Mouse (Mus musculus) lung, embryonic 15.5 days (tissue): ENCODE results near the gene Ssr1. TPM values are rescaled to one million over a fixed set of nuclear protein-coding genes. Genes with fewer than 3 reads are reported as not detected.

Experiments
- ATAC-seq: fragments of 200-750 bp; cut with Nextera tagmentation; 2 replicates; pipeline ENCODE4 v1.8.0; 2017; ENCODE audit warnings: moderate number of reproducible peaks, borderline replicate concordance; ENCODE audit not compliant: low FRiP score, low TSS enrichment; ENCODE audit errors: extremely low read depth
- H3K27ac ChIP-seq: fragments of 300-500 bp; sonication (generic); 2 replicates; pipeline ENCODE4 v1.5.1; 2015; ENCODE audit warnings: moderate library complexity, mild to moderate bottlenecking, inconsistent platforms
- H3K27me3 ChIP-seq: fragments of 300-500 bp; sonication (generic); 2 replicates; pipeline ENCODE4 v1.6.1; 2015; ENCODE audit warnings: inconsistent platforms
- H3K36me3 ChIP-seq: fragments of 300-500 bp; sonication (generic); 2 replicates; pipeline ENCODE4 v1.6.1; 2015; ENCODE audit warnings: inconsistent platforms
- H3K4me1 ChIP-seq: fragments of 300-500 bp; sonication (generic); 2 replicates; pipeline ENCODE4 v1.6.1; 2015; ENCODE audit warnings: inconsistent platforms
- H3K4me2 ChIP-seq: fragments of 300-500 bp; sonication (generic); 2 replicates; pipeline ENCODE4 v1.6.1; 2015; ENCODE audit warnings: inconsistent platforms, mild to moderate bottlenecking, moderate library complexity
- H3K4me3 ChIP-seq: fragments of 300-500 bp; sonication (generic); 2 replicates; pipeline ENCODE4 v1.5.1; 2015; ENCODE audit warnings: mild to moderate bottlenecking, inconsistent platforms
- H3K9ac ChIP-seq: fragments of 300-500 bp; sonication (generic); 2 replicates; pipeline ENCODE4 v1.6.1; 2015; ENCODE audit warnings: inconsistent platforms
- H3K9me3 ChIP-seq: fragments of 300-500 bp; sonication (generic); 2 replicates; pipeline ENCODE4 v1.6.1; 2016; ENCODE audit warnings: inconsistent platforms
- WGBS: fragments of 180-500 bp; shearing (Covaris S2); methylation state at CpG from one replicate; pipeline ENCODE4 v1.1.7; 2015; 5-methylcytosine and 5-hydroxymethylcytosine counted together
- polyA plus RNA-seq: library from polyadenylated mRNA; unstranded; fragments of >200 nt; fragmentation: Nextera tagmentation; extraction: Ambion mirVana; gene quantifications from 2 replicates; pipeline ENCODE4 v1.2.1, GENCODE M21; 2015

The Ssr1 gene
- polyA plus RNA-seq, 1 experiment from 2014 or later: 150 TPM

DNA sequence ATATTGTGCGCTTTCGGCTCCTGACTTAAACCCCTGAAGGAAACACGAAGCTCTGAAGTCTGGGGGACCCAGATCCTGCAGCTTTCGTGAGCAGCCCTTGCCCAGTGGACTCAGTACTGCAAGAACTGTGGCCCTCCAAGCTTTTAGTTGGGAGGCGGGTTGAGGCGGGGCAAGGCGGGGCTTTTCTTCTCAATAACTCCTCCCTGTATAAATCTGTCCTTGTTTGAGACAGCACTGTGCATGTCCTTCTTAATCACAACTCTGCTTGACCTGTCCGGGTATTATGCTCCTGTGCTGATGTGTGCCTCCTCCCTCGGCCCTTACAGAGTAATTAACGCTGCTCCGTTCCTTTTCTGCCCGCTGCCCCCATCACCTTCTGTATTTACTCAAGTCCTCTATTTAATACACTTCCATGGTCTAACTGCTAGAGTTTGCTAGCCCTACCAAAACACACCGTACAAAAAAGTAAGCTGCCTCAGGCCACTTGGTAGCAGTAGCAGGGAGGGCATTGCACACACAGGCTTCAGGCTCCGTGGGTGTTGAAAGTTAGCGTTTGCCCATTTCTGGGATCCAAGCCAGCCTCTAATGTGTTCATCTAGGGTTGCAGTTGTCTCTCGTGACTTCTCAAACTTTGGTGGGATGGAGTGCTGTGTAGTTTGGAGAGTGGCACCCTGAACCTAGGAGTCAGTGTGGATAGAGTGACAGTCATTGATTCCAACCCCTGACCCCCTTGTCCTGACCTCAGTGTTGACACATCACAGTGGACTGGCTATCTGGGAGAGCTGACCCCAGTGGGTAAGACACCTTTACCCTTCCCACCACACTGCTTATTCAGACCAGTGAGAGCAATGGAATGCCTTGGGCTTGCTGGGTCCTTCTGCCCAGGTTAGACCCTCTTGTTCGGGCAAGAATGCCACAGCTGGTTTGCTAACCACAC lies 51.8 kb downstream of the Ssr1 start:
- H3K9ac ChIP-seq: no peak overlapping the region
- no peak for ATAC-seq
- H3K36me3 ChIP-seq: peaks cover 18% of the 10 kb centered on the region
- peaks cover 23% of the 10 kb centered on the region for H3K4me1 ChIP-seq
- H3K27me3 ChIP-seq: no peaks in the 10 kb centered on the region
- no peak overlapping the region for H3K4me3 ChIP-seq
- no peak overlapping the region for H3K4me2 ChIP-seq
- no peaks in the 10 kb centered on the region for H3K9me3 ChIP-seq
- WGBS: 54% methylated on average over 17 of the region's 17 CpGs
- peak overlapping the region; percentile 35; the same call in 1 of the 2 replicates for H3K27ac ChIP-seq

GRCm38 (mm10) chr13:37941138-37941645 lies 52.8 kb downstream of the Ssr1 start:
- Histone ChIP-seq H3K36me3 (peaks cover 22% of the 10 kb centered on the region), H3K9me3 (no peaks in the 10 kb centered on the region), H3K27ac (no peak overlapping the region; the same call in 1 of the 2 replicates), H3K4me2 (no peak overlapping the region), H3K4me1 (peaks cover 23% of the 10 kb centered on the region), H3K4me3 (no peak overlapping the region), H3K27me3 (no peaks in the 10 kb centered on the region), H3K9ac (no peak overlapping the region)
- WGBS: 83% methylated on average over 5 of the region's 5 CpGs
- ATAC-seq: no peak

- Histone ChIP-seq H3K9ac (no peak overlapping the region), H3K4me2 (no peak overlapping the region), H3K27ac (no peak overlapping the region), H3K27me3 (no peaks in the 10 kb centered on the region), H3K9me3 (no peaks in the 10 kb centered on the region), H3K4me1 (peaks cover 23% of the 10 kb centered on the region), H3K36me3 (peaks cover 27% of the 10 kb centered on the region), H3K4me3 (no peak overlapping the region)
- ATAC-seq: no peak
- WGBS: 58% methylated on average over 5 of the region's 5 CpGs
Measured at GRCm38 (mm10) chr13:37940649-37941048, 53.4 kb downstream of the Ssr1 start.

DNA sequence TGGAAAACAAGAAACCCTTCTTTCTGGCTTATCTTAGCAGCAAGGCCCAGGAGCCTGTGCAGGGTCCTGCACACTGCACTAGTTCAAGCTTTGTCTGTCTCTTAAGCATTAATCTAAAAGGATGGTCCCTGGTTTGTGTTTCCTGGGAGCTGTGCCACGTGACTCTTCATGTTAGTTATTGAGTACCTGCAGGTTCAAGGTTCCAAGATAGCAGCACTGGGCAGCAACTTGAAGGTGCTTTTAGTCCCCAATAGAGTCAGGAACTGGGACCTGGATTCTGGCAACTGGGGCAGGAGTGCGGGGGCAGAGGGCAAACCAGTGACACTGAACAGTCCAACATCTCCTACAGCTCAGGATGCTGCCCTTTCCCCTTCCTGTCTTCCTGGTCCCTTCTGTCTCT lies 53.9 kb downstream of the Ssr1 start:
- H3K4me1 ChIP-seq: peaks cover 23% of the 10 kb centered on the region
- H3K4me2 ChIP-seq: no peak overlapping the region
- no peak for ATAC-seq
- no peak overlapping the region for H3K4me3 ChIP-seq
- WGBS: 74% methylated on average over 2 of the region's 2 CpGs
- H3K9ac ChIP-seq: no peak overlapping the region
- H3K36me3 ChIP-seq: peaks cover 28% of the 10 kb centered on the region
- H3K27ac ChIP-seq: no peak overlapping the region
- no peaks in the 10 kb centered on the region for H3K27me3 ChIP-seq
- H3K9me3 ChIP-seq: no peaks in the 10 kb centered on the region

DNA sequence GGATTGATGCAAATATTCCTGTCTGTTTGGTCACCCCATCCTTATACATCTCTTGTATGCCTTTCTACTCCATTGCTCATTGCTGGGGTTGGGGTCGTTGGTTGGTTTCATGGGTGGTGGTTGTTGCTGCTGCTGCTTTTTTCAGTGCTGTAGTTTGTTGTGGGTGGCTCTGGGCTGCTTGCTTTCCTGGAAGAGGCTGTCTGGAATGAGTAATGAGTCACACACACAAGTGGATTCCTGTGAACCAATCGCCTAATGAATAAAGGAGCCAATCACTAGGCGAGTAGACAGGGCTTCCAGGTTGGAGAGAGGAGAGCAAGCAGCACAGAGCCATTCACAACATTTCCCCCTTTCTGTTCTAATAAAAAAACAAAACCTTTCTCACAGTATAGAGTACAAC lies 57.7 kb downstream of the Ssr1 start:
- no peak overlapping the region for H3K9ac ChIP-seq
- no peak for ATAC-seq
- peaks cover 53% of the 10 kb centered on the region for H3K36me3 ChIP-seq
- no peaks in the 10 kb centered on the region for H3K27me3 ChIP-seq
- WGBS: 81% methylated on average over 3 of the region's 3 CpGs
- no peaks in the 10 kb centered on the region for H3K9me3 ChIP-seq
- H3K4me2 ChIP-seq: no peak overlapping the region
- H3K4me1 ChIP-seq: peaks cover 16% of the 10 kb centered on the region
- no peak overlapping the region for H3K4me3 ChIP-seq
- no peak overlapping the region for H3K27ac ChIP-seq

DNA sequence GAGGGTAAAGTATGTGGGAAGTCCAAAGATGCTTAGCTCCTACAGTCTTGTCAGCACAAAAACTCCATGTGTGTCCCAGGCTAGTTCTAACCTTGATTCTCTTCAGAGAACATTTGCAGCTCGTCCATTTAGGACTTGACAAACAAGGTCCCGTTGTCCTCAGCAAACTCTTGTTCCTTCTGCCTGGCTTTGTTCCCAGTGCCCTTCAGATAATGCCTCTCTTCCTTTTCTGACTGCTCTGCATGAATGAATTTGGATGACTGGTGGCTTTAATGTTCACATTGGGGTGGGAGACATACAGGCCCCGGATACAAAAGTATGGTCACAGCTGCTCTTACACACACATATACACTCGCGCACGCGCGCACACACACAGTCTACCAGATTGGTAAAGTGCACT lies 59.1 kb downstream of the Ssr1 start:
- 68% methylated on average over 8 of the region's 8 CpGs for WGBS
- no peak overlapping the region for H3K4me3 ChIP-seq
- H3K9me3 ChIP-seq: no peaks in the 10 kb centered on the region
- H3K4me1 ChIP-seq: peaks cover 20% of the 10 kb centered on the region
- H3K9ac ChIP-seq: no peak overlapping the region
- H3K27me3 ChIP-seq: no peaks in the 10 kb centered on the region
- no peak for ATAC-seq
- H3K27ac ChIP-seq: peak overlapping the region; percentile 49
- H3K4me2 ChIP-seq: no peak overlapping the region
- peaks cover 68% of the 10 kb centered on the region for H3K36me3 ChIP-seq

DNA sequence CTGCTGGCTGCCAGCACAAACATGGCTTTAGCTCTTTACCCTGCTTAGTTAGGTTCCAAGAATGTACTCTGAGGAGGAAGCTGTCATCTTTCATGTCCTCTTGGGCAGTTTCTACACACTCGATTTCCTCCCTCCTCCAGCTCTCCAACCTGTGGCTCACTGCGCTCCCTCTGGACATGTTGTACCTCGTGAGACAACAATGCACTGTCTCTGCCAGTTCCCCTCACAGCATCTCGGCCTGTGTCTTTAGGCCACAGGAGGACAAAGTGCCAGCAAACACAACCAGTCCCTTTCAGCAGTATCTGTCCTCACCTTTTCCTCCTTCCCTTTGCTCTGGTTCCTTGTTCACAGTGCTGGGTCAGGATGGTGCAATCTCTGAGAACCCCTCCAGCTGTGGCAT lies 59.9 kb downstream of the Ssr1 start:
- no peaks in the 10 kb centered on the region for H3K27me3 ChIP-seq
- H3K4me3 ChIP-seq: no peak overlapping the region
- peaks cover 20% of the 10 kb centered on the region for H3K4me1 ChIP-seq
- H3K4me2 ChIP-seq: no peak overlapping the region
- H3K9ac ChIP-seq: no peak overlapping the region
- H3K27ac ChIP-seq: peak overlapping the region; percentile 46
- no peaks in the 10 kb centered on the region for H3K9me3 ChIP-seq
- 80% methylated on average over 4 of the region's 4 CpGs for WGBS
- peaks cover 76% of the 10 kb centered on the region for H3K36me3 ChIP-seq
- ATAC-seq: no peak

- Histone ChIP-seq H3K9ac (no peak overlapping the region), H3K27me3 (no peaks in the 10 kb centered on the region), H3K4me2 (no peak overlapping the region), H3K4me1 (peaks cover 20% of the 10 kb centered on the region), H3K4me3 (no peak overlapping the region), H3K36me3 (peaks cover 80% of the 10 kb centered on the region), H3K9me3 (no peaks in the 10 kb centered on the region), H3K27ac (0 out of 2 replicates have a peak overlapping the region, but pooled peaks have one; percentile 5)
- peak; percentile 52 for ATAC-seq
- 64% methylated on average over 27 of the region's 27 CpGs for WGBS
Measured at GRCm38 (mm10) chr13:37931210-37931922, 62.7 kb downstream of the Ssr1 start.

DNA sequence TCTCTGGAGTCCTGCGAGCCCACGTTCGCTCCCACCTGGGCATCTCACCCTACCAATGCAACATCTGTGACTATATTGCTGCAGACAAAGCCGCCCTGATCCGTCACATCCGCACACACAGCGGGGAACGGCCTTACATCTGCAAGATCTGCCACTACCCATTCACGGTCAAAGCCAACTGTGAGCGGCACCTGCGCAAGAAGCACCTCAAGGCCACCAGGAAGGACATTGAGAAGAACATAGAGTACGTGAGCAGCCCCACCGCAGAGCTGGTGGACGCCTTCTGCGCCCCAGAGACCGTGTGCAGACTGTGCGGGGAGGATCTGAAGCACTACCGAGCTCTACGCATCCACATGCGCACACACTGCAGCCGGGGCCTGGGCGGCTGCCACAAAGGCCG lies 63.4 kb downstream of the Ssr1 start:
- H3K4me3 ChIP-seq: no peak overlapping the region
- WGBS: 94% methylated on average over 23 of the region's 23 CpGs
- no peak overlapping the region for H3K9ac ChIP-seq
- no peaks in the 10 kb centered on the region for H3K9me3 ChIP-seq
- H3K4me2 ChIP-seq: no peak overlapping the region
- no peak for ATAC-seq
- peaks cover 74% of the 10 kb centered on the region for H3K36me3 ChIP-seq
- H3K4me1 ChIP-seq: peaks cover 20% of the 10 kb centered on the region
- H3K27ac ChIP-seq: no peak overlapping the region
- H3K27me3 ChIP-seq: no peaks in the 10 kb centered on the region

- H3K4me2 ChIP-seq: no peak overlapping the region
- WGBS: 81% methylated on average over 13 of the region's 13 CpGs
- H3K36me3 ChIP-seq: peaks cover 74% of the 10 kb centered on the region
- H3K4me1 ChIP-seq: peaks cover 24% of the 10 kb centered on the region
- no peaks in the 10 kb centered on the region for H3K27me3 ChIP-seq
- no peak overlapping the region for H3K9ac ChIP-seq
- H3K9me3 ChIP-seq: no peaks in the 10 kb centered on the region
- H3K27ac ChIP-seq: no peak overlapping the region
- no peak for ATAC-seq
- no peak overlapping the region for H3K4me3 ChIP-seq
Measured at GRCm38 (mm10) chr13:37930091-37930490, 63.9 kb downstream of the Ssr1 start.

- WGBS: 85% methylated on average over 17 of the region's 17 CpGs
- H3K36me3 ChIP-seq: peaks cover 71% of the 10 kb centered on the region
Measured at GRCm38 (mm10) chr13:37929532-37929931, 64.5 kb downstream of the Ssr1 start.

DNA sequence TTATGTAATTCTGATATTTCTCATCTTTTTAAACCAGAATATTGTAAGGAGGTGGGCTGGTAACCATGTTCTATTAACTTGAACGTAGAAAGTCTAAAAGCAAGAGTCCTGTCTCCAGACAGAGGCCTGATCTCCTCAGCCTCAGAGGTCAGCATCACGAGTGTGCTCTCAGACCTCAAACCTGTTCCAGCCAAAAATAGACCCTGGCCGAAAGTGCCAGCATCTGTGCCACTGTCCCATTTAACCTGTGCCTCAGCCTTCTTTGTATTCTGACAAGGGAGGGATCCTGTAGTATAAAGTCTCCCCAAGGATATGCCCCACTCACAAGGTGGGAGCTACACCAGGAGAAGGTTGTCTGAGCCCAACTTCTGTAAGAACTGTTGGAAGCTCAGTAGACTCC lies 67.6 kb downstream of the Ssr1 start:
- Histone ChIP-seq H3K9me3 (no peaks in the 10 kb centered on the region), H3K4me3 (no peak overlapping the region), H3K4me2 (no peak overlapping the region), H3K27me3 (no peaks in the 10 kb centered on the region), H3K27ac (no peak overlapping the region), H3K4me1 (peaks cover 29% of the 10 kb centered on the region), H3K9ac (no peak overlapping the region), H3K36me3 (peaks cover 61% of the 10 kb centered on the region)
- 81% methylated on average over 3 of the region's 3 CpGs for WGBS
- ATAC-seq: no peak

More at GRCm38 (mm10) chr13:37929532-37929931, 64.5 kb downstream of the Ssr1 start:
- ATAC-seq: no peak
- Histone ChIP-seq H3K4me2 (no peak overlapping the region), H3K4me1 (peaks cover 23% of the 10 kb centered on the region), H3K9me3 (no peaks in the 10 kb centered on the region), H3K27ac (no peak overlapping the region), H3K4me3 (no peak overlapping the region), H3K9ac (no peak overlapping the region), H3K27me3 (no peaks in the 10 kb centered on the region)
